Mouse (Mus musculus): ENCODE results near the gene Serpinb1c. TPM values are rescaled to one million over a fixed set of nuclear protein-coding genes. Genes with fewer than 3 reads are reported as not detected.
"Not testable (repeated sequence)": the region's sequence is repeated elsewhere in the genome, so short reads cannot be mapped to it uniquely, and the experiment has no call there.

Serpinb1c gene
- polyA plus RNA-seq (2015; fragmentation: Nextera tagmentation; extraction: Ambion mirVana), result not detected in 2 replicates

DNA sequence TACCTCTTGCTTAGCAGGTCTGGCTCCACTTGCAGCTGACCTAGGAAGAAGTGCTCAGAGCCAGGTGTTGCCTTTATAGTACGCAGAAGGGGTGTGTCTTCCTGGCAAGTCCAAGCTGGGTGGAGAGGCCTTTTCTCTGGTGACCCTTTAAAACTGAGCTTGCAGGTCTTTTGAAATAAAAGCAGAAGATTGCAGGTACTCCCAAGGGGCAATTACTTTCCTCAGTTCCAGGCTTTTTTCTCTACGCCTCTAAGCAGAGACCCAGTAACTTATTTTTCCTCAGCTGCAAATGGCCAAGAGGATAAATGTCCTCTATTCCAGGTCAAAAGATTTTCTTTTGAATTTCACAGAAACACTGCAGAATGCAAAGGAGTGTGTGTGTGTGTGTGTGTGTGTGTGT, at the start of gene Serpinb1c:
Gene Serpinb1c, minus strand, starts transcription at position 101 of the 400 bp plus-strand sequence.
- Histone ChIP-seq H3K4me2 (replicated peaks) (no peak within 1 kb of the TSS), H3K4me1 (replicated peaks) (no peaks in the 10 kb centered on the region), H3K4me3 (replicated peaks) (no peak within 1 kb of the TSS), H3K9ac (replicated peaks) (no peak within 1 kb of the TSS), H3K36me3 (no peaks in the 10 kb centered on the region), H3K9me3 (no peaks in the 10 kb centered on the region), H3K27me3 (no peaks in the 10 kb centered on the region), H3K27ac (no peak within 1 kb of the TSS)
- WGBS, result 89% methylated on average over 2 of the region's 2 CpGs
- no peak for ATAC-seq

DNA sequence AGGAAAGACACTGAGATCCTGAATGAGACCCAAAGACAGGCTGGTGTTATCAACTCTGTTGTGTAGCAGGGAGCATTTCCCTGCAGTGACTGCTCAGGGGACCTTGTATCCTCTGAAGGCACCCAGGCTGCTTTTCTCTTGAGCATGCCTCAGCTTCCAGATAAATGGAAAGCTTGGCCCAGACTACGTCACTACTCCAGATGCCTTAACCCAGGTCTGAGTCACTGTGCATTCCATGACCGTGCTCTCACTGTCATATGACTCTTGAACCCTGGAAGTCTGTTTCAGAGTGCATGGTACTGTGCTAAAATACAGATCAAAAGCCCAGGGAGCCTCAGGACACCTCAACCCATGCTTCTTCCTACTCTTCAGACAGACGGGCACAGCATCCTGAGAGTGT, 41.2 kb upstream of the Serpinb1c start:
- not testable (repeated sequence) for H3K4me1 ChIP-seq (replicated peaks); H3K36me3 ChIP-seq; H3K9ac ChIP-seq (replicated peaks); ATAC-seq; H3K27ac ChIP-seq; H3K4me3 ChIP-seq (replicated peaks); H3K4me2 ChIP-seq (replicated peaks); H3K27me3 ChIP-seq; H3K9me3 ChIP-seq
- 76% methylated on average over 3 of the region's 3 CpGs for WGBS

DNA sequence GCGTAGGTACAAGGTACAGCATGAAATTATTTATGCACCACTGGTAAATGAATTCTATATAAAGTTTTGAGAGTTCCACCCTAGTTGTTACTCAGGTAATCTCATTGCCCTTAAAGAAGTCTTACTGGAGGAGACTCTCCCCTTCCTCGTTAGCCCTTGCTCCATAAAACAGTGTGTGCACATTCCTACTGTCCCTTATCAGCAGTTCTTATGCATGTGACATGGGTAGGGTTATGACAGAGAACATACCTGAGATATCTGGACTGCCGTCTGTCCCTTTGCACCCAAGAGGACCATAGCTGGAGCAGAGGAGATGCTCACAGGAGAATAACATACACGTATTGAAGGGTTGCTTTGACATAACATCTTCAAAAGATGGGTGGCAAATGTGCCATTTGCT, 40.3 kb upstream of the Serpinb1c start:
- H3K9me3 ChIP-seq; H3K9ac ChIP-seq (replicated peaks); H3K4me3 ChIP-seq (replicated peaks); H3K4me2 ChIP-seq (replicated peaks); H3K27ac ChIP-seq; ATAC-seq; H3K27me3 ChIP-seq; H3K4me1 ChIP-seq (replicated peaks); H3K36me3 ChIP-seq: not testable (repeated sequence)
- WGBS, result 85% methylated on average over 4 of the region's 4 CpGs

DNA sequence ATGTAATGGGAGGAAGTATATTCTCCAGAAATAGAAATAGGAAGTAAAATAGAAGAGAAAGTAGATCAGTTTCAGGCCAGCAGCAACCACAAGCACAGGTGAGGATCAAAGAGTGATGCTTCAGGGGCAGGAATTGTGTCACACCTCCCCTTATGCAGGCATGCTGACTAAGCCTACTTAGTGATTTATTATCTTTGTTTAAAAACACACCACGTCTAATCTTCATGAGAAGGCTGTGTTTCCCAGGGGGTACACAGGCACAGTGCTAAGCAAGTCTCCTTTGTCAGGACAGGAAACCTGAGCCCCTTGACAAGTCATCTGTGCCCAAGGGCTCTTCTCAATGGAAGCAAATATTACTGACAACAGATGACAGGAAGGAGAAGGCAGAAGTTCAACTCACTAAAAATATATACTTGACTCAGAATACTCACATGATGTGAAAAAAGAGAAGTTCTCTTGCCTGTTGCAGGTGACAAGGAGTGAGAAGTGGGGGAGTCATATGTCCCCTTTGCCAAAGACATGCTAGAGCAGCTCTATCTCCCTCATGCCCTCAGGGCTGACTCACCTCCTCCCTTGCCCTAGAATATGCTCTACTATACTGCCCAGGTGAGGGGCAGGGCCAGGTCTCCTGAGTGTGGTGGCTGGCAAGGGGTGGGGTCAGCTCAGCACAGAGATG, 36.8 kb upstream of the Serpinb1c start:
- WGBS, result 44% methylated on average over 1 of the region's 1 CpGs
- Histone ChIP-seq H3K4me3 (replicated peaks) (no peak overlapping the region), H3K4me2 (replicated peaks) (no peak overlapping the region), H3K36me3 (no peaks in the 10 kb centered on the region), H3K9me3 (no peaks in the 10 kb centered on the region), H3K27ac (no peak overlapping the region), H3K27me3 (no peaks in the 10 kb centered on the region), H3K4me1 (replicated peaks) (no peaks in the 10 kb centered on the region), H3K9ac (replicated peaks) (no peak overlapping the region)
- ATAC-seq, result no peak

DNA sequence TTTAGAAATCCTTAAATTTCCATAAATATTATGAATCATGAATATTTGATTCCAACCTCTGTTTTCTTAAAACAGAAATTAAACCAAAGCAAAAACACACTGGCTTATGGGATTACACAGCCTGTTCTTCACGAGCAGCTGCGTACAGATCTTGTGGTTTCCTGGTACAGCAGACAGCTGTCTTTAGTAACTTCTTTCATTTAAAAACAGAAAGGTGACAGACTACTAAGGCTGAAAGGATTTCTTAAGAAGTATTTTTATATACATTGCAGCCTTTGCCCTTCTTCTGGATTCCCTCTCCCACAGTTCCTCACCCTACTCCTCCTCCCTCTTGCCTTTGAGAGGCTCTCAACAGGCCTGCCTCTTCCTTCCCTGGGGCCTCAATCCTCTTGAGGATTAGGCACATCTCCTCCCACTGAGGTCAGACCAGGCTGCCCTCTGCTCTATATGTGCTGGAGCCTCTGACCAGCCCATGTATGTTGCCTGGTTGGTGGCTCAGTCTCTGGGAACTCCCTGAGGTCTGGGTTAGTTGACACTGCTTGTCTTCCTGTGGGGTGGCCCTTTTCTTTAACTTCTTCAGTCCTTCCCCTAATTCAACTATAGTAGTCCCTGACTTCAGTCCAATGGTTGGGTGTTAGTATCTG, 31.2 kb upstream of the Serpinb1c start:
- no peak for ATAC-seq
- Histone ChIP-seq H3K9ac (replicated peaks) (no peak overlapping the region), H3K4me2 (replicated peaks) (no peak overlapping the region), H3K4me1 (replicated peaks) (no peaks in the 10 kb centered on the region), H3K36me3 (no peaks in the 10 kb centered on the region), H3K4me3 (replicated peaks) (no peak overlapping the region), H3K9me3 (no peaks in the 10 kb centered on the region), H3K27me3 (no peaks in the 10 kb centered on the region), H3K27ac (no peak overlapping the region)
- WGBS, result 71% methylated on average over 2 of the region's 2 CpGs

DNA sequence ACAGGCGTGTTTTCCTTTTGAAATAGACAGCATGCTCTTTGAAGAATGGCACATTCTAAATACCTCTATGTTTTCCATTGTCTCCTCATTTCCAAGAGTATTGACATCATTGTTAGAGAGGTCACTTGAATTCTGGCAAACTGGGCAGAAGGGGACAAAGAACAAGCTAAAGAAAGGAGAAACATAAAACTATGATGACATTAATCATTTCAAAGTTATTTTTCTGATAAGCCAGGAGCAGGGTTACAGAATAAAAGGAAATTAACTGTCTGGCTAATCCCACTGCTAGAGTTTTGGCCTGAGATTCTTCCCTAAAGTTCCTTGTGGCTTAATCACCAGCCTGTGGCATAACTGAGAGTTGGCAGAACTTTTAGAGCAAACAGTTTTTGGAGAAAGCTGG, 29.2 kb upstream of the Serpinb1c start:
- 56% methylated on average over 1 of the region's 1 CpGs for WGBS
- Histone ChIP-seq H3K27ac (no peak overlapping the region), H3K4me2 (replicated peaks) (no peak overlapping the region), H3K9me3 (no peaks in the 10 kb centered on the region), H3K36me3 (no peaks in the 10 kb centered on the region), H3K4me1 (replicated peaks) (no peaks in the 10 kb centered on the region), H3K4me3 (replicated peaks) (no peak overlapping the region), H3K27me3 (no peaks in the 10 kb centered on the region), H3K9ac (replicated peaks) (no peak overlapping the region)
- ATAC-seq, result no peak

DNA sequence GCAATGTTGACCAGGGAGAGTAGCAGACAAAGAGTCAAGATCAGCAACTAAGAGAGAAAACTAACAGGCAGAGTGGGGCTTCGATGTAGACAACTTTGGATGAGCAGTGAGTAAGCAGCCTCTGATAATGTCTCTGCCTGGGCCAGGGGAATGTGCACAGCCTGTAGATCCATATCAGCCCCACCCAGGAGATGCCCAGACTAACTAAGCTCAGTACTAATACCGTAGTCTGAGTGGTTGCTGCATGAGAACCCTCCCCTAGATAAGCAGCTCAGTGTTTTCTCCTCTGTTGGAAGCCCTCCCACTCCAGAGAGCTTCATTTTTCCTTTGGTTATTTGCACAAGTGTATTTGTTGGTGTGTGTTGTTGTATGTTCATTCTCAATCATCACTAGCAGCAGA, 28.6 kb upstream of the Serpinb1c start:
- WGBS, result 96% methylated on average over 2 of the region's 2 CpGs
- Histone ChIP-seq H3K27me3 (no peaks in the 10 kb centered on the region), H3K9me3 (no peaks in the 10 kb centered on the region), H3K4me1 (replicated peaks) (no peaks in the 10 kb centered on the region), H3K4me2 (replicated peaks) (no peak overlapping the region), H3K36me3 (no peaks in the 10 kb centered on the region), H3K27ac (no peak overlapping the region), H3K4me3 (replicated peaks) (no peak overlapping the region), H3K9ac (replicated peaks) (no peak overlapping the region)
- no peak for ATAC-seq

DNA sequence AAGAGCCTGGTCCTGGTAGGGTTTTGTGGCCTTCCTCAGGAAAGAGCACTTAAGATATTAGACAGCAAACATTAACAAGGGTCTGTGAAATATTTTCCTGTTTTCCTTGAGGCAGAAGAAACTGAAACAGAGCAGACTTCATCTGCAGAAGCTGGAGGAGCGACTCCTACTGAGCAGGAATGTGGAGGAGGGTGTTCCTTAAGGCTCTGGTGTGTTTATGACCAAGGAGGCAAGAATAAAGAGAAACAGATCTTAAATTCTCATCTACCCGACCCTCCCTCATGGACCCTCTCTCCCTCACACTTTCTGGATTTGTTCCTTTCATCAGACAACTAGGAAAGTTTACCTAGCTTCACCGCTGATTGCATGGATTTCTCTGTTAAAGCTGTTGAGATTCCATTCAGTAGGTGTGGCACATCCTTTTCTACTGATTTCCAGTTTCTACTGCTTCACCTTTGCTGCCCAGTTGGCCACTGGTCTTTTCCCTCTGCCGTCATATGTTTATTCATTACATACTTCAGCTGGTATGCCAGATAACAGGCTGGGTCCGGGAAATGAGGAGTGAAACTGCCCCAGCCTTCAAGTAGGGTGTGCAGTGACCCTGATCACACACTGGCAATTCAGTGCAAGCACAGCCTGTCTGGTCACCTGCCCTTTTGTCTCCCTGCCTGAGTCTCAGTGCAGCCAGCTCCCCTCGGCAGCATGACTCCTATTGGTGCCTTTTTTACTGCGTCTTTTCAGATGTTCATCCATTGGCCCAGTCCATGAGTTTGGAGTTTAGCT, 26.8 kb upstream of the Serpinb1c start:
- no peaks in the 10 kb centered on the region for H3K9me3 ChIP-seq
- 62% methylated on average over 7 of the region's 7 CpGs for WGBS
- H3K27ac ChIP-seq, result no peak overlapping the region
- no peak overlapping the region for H3K4me3 ChIP-seq (replicated peaks)
- H3K4me1 ChIP-seq (replicated peaks), result no peaks in the 10 kb centered on the region
- no peaks in the 10 kb centered on the region for H3K36me3 ChIP-seq
- no peak for ATAC-seq
- no peak overlapping the region for H3K9ac ChIP-seq (replicated peaks)
- no peak overlapping the region for H3K4me2 ChIP-seq (replicated peaks)
- H3K27me3 ChIP-seq, result no peaks in the 10 kb centered on the region

DNA sequence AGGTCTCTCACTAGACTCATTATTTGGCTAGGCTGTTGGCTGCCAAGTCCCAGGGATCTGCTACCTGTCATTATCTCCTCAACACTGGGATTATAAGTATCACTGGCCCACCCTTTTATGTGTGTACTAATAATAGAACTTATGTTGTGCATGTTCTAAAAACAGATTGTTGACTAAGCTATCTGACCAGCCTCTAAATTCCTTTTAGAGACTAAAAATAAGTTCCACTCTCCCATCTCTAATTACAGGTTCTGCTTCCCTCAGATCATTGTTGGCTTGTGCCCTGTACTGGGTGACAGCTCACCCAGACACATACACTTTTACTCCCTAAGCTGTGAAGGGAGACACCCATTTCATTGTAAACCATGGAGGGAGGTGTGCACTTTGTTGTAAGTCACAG, 24.6 kb upstream of the Serpinb1c start:
- Histone ChIP-seq H3K27ac (no peak overlapping the region), H3K4me1 (replicated peaks) (no peaks in the 10 kb centered on the region), H3K27me3 (no peaks in the 10 kb centered on the region), H3K9me3 (no peaks in the 10 kb centered on the region), H3K4me3 (replicated peaks) (no peak overlapping the region), H3K4me2 (replicated peaks) (no peak overlapping the region), H3K9ac (replicated peaks) (no peak overlapping the region), H3K36me3 (no peaks in the 10 kb centered on the region)
- ATAC-seq, result no peak

DNA sequence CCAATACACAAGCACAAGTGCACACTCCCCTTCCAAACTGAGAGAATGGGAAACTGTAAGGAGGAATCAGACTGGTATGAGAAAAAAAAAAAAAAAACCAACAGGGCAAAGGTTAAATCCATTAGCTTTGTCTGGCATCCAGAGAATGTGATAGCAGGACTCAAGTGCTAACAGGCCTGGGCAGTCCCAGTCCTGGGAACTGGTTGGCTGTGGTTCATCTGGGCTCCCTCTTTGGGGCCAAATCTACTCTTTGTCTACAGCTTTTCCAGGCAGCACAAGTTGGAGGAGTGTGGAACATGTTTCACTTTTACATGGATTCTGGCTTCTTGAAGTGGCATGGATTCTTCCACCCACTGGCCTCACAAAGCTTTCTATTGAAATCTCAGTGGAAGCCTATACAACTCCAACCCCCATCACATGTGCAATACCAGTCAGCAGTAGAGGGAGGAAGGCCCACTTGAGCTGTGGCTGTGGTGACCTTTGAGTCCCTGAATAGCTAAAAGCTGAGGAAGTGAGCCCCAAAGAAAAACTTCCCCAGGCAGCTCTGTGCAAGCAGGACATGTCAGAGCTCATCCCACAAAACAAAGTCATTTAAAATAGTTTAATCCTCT, 14.9 kb upstream of the Serpinb1c start:
- Histone ChIP-seq H3K9ac (replicated peaks) (no peak overlapping the region), H3K9me3 (no peaks in the 10 kb centered on the region), H3K36me3 (no peaks in the 10 kb centered on the region), H3K4me3 (replicated peaks) (no peak overlapping the region), H3K27ac (no peak overlapping the region), H3K27me3 (no peaks in the 10 kb centered on the region), H3K4me1 (replicated peaks) (no peaks in the 10 kb centered on the region), H3K4me2 (replicated peaks) (no peak overlapping the region)
- no peak for ATAC-seq

DNA sequence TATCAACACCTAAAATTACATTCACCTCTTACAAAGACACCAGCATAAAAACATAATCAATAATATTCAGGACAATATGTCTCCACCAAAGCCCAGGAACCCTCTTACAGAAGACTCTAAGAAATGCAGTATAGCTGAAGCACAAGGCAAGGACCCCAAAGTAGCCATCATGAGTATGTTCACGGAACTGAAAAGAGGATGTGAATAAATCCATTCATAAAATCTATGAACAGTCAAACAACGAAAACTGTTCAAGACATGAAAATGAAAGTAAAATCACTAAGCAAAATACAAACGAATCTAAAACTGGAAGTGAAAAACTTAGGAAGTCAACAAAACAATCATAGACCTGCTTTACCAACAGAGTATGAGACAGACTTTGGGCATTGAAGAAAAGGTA, 10.2 kb upstream of the Serpinb1c start:
- no peak overlapping the region for H3K27ac ChIP-seq
- H3K36me3 ChIP-seq, result no peaks in the 10 kb centered on the region
- H3K9me3 ChIP-seq, result no peaks in the 10 kb centered on the region
- no peak overlapping the region for H3K4me3 ChIP-seq (replicated peaks)
- H3K4me1 ChIP-seq (replicated peaks), result no peaks in the 10 kb centered on the region
- no peak overlapping the region for H3K4me2 ChIP-seq (replicated peaks)
- ATAC-seq, result no peak
- H3K9ac ChIP-seq (replicated peaks), result no peak overlapping the region
- 86% methylated on average over 3 of the region's 3 CpGs for WGBS
- no peaks in the 10 kb centered on the region for H3K27me3 ChIP-seq

DNA sequence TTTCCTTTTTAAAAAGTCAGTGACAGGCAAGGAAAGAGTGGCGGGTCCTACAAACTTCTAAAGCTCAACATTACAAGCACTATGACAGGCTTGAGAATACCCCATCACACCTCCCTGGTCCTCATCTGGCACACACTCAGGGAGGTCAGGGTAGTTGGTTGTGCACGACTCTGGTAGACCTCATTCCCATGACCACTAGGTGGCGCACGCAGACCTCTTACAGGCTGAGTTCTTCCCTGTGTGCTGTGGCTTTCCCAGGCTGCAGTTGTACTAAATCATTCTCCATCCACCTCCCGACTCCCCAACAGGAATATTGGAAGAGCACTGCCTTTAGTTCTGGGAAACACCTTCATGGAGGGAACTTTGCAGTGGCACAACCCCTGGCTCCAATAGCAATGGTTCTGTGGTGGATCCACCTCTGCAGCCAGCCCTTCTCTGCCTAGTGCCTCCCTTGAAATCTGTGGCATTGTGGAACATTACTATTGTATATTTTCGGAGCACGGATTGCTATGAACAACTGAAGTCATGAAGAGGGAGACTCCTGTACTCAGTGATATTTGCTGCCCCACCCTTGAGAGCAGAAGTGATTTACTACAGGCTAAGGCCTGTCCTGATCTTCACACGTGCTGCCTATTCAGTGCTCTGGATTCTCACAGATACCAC, 5.3 kb upstream of the Serpinb1c start:
- Histone ChIP-seq H3K4me3 (replicated peaks) (no peak overlapping the region), H3K9ac (replicated peaks) (no peak overlapping the region), H3K4me2 (replicated peaks) (no peak overlapping the region), H3K4me1 (replicated peaks) (no peaks in the 10 kb centered on the region), H3K27me3 (no peaks in the 10 kb centered on the region), H3K36me3 (no peaks in the 10 kb centered on the region), H3K27ac (no peak overlapping the region), H3K9me3 (no peaks in the 10 kb centered on the region)
- 36% methylated on average over 8 of the region's 8 CpGs for WGBS
- peak; percentile 96 for ATAC-seq
